Mouse (Mus musculus) inflammation-experienced regulatory T-cells, adult 6 months (primary cell): ENCODE data around the gene Scd3. TPM values are rescaled to one million over a fixed set of nuclear protein-coding genes. Genes with fewer than 3 reads are reported as not detected.
"Not testable (repeated sequence)": the region's sequence is repeated elsewhere in the genome, so short reads cannot be mapped to it uniquely, and the experiment has no call there.

Source experiments
- ATAC-seq: one replicate; pipeline ENCODE4 v1.8.0; 2017
- polyA plus RNA-seq, 3 experiments: library from polyadenylated mRNA; unstranded; fragments of 100-300 nt; shearing (Covaris generic); gene quantifications; one replicate each; pipeline ENCODE4 v1.2.1; 2017

The Scd3 gene
- polyA plus RNA-seq, 3 experiments from 2014 or later, result not detected

GRCm38 (mm10) chr19:44238906-44239305 is 35.8 kb downstream of the Scd3 start:
- ATAC-seq, result no peak

GRCm38 (mm10) chr19:44245761-44246171 is 42.7 kb downstream of the Scd3 start:
- no peak for ATAC-seq

- no peak for ATAC-seq
These were observed 43.4 kb downstream of the Scd3 start for GRCm38 (mm10) chr19:44246341-44246911.

- ATAC-seq, result peak; percentile 2
These were observed 44.4 kb downstream of the Scd3 start for GRCm38 (mm10) chr19:44247281-44248080.

- ATAC-seq, result peak; percentile 97
These were observed 45.2 kb downstream of the Scd3 start for GRCm38 (mm10) chr19:44248081-44248853.

GRCm38 (mm10) chr19:44248854-44249351 is 45.8 kb downstream of the Scd3 start:
- ATAC-seq, result peak; percentile 4

GRCm38 (mm10) chr19:44251138-44251537 is 48.1 kb downstream of the Scd3 start:
- not testable (repeated sequence) for ATAC-seq

- ATAC-seq, result no peak
These were observed 49.0 kb downstream of the Scd3 start for GRCm38 (mm10) chr19:44251936-44252558.

GRCm38 (mm10) chr19:44254106-44254505 is 51.0 kb downstream of the Scd3 start:
- peak; percentile 55 for ATAC-seq

GRCm38 (mm10) chr19:44257377-44257966 is 54.4 kb downstream of the Scd3 start:
- peak; percentile 30 for ATAC-seq

GRCm38 (mm10) chr19:44259484-44259883 is 56.4 kb downstream of the Scd3 start:
- no peak for ATAC-seq

GRCm38 (mm10) chr19:44260487-44260886 is 57.4 kb downstream of the Scd3 start:
- no peak for ATAC-seq

- no peak for ATAC-seq
These were observed 58.7 kb downstream of the Scd3 start for GRCm38 (mm10) chr19:44261774-44262173.

GRCm38 (mm10) chr19:44263581-44263980 is 60.5 kb downstream of the Scd3 start:
- ATAC-seq, result no peak

- no peak for ATAC-seq
These were observed 61.2 kb downstream of the Scd3 start for GRCm38 (mm10) chr19:44264226-44264625.

- no peak for ATAC-seq
These were observed 62.2 kb downstream of the Scd3 start for GRCm38 (mm10) chr19:44265300-44265699.

GRCm38 (mm10) chr19:44265911-44266337 is 62.9 kb downstream of the Scd3 start:
- no peak for ATAC-seq

- peak; percentile 62 for ATAC-seq
These were observed 63.4 kb downstream of the Scd3 start for GRCm38 (mm10) chr19:44266458-44266823.

- ATAC-seq, result peak; percentile 87
These were observed 63.9 kb downstream of the Scd3 start for GRCm38 (mm10) chr19:44266824-44267498.

GRCm38 (mm10) chr19:44267499-44268002 is 64.5 kb downstream of the Scd3 start:
- no peak for ATAC-seq

- ATAC-seq, result no peak
These were observed 70.6 kb downstream of the Scd3 start for GRCm38 (mm10) chr19:44273711-44274110.
